Mouse (Mus musculus) fibroblast of lung, adult 2 months (primary cell): ENCODE results near the gene Naglu.

ENCODE experiments used
- DNase-seq: peaks from one replicate; pipeline ENCODE4 v3.0.0-alpha.2; 2011; ENCODE audit warnings: low read depth

The Naglu gene

DNA sequence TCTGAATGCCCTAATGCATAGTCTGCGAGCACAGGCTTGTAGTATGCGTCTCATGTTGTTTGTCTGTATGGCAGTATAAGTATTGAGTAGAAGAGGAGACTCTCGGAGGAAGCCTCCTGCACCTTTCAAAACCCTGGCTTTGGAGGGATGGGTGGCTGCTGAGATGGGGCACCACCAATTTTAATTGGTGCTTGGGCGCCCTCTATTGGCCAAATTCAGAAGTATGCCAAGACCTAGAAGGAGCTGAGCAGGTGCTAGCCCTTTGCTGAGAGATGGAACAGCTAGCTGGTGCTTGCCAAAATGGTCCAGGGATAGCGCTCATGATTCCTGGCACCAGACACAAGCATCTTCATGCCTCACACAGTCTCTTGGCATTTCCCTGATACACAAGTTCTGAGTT is 12.0 kb upstream of the Naglu start:
- no peak for DNase-seq

GRCm38 (mm10) chr11:101058726-101059125 is 11.1 kb upstream of the Naglu start:
- no peak for DNase-seq

- DNase-seq: no peak
Observed at GRCm38 (mm10) chr11:101059473-101059872, 10.3 kb upstream of the Naglu start.

DNA sequence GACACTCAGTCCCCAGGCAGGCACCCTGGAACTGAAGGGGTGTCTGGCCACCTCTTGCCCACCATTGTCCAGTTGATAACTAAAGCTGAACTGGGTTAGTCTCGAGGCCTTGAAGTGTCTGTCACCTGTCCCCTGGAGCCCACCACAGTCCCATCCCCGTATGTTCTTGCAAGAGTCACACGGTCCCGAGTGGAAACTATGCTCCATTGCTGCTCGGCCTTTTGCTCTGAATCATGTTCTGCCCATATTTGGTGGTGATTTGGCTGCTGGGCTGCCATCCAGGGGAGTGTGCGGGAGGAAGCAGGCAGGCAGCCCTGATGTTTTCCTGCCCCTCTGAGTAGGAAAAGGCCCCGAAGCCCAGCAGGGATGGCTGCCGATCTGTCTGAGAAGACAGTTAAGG is 9.7 kb upstream of the Naglu start:
- DNase-seq: peak; percentile 85

- DNase-seq: no peak
Observed at GRCm38 (mm10) chr11:101061049-101061448, 8.8 kb upstream of the Naglu start.

GRCm38 (mm10) chr11:101062165-101062884 is 7.5 kb upstream of the Naglu start:
- no peak for DNase-seq

- no peak for DNase-seq
Observed at GRCm38 (mm10) chr11:101062971-101063675, 6.7 kb upstream of the Naglu start.

GRCm38 (mm10) chr11:101063676-101064327 is 6.0 kb upstream of the Naglu start:
- no peak for DNase-seq

- DNase-seq: no peak
Observed at GRCm38 (mm10) chr11:101064462-101064861, 5.3 kb upstream of the Naglu start.

GRCm38 (mm10) chr11:101065002-101065401 is 4.8 kb upstream of the Naglu start:
- DNase-seq: no peak

DNA sequence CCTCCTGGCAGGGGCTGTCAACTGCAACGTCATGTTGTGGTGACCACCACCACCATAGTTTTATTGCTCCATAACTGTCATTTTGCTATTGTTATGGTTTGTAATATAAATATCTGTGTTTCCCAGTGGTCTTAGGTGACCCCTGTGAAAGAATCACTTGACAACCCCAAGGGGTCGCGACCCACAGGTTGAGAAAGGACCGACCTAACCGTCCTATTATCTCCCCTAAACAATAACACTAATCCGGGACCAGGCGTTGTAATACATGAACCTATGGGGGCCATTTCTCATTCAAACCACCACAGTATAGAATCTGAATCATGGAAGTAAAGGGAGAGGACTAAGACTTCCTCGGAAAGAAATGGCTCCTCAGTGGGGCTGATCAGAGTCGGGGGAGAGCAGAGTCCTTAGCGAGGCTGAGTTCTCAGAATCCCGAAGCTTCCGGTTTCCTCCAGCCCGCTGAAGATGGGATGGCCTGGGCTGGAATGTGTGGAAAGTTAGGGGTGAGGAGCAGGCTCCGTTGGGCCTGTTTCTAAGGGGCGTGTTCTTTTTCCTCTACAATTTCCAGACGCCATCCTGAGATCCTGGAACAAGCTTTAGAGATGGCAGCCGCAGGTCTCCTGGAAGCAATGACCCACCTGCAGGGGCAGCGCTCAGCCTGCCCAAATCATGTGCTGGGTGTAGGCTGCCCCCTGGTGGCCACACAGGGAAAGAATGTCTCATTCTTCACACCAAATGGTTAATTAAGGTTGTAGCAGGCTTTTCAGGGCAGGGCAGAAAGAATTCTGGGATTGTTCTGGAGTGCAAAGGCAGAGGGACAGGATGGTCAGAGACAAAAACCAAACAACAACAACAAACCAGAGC is 3.0 kb upstream of the Naglu start:
- DNase-seq: no peak

DNA sequence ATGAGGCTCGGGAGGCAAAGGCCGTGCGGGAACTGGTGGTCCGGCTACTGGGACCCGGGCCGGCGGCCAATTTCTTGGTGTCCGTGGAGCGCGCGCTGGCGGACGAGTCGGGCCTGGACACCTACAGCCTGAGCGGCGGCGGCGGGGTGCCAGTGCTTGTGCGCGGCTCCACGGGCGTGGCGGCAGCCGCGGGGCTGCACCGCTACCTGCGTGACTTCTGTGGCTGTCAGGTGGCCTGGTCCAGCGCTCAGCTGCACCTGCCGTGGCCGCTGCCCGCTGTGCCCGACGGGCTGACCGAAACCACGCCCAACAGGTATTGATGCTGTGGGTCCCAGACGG is 346 bp downstream of the Naglu start:
- DNase-seq: no peak

DNA sequence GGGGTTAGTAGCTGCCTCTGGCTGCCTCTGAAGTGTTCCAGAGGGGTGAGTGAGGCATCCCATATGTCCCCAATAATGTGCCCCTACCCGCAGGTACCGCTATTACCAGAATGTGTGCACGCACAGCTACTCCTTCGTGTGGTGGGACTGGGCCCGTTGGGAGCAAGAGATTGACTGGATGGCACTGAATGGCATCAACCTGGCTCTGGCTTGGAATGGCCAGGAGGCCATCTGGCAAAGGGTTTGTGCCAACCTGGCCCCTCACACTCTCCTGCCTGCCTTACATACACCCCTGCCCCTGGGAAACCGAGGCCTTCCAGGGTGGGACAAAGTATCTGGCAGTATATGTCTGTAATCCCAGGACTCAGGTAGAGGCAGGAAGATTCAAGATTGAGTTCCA is 1.2 kb downstream of the Naglu start:
- no peak for DNase-seq

- DNase-seq: no peak
Observed at GRCm38 (mm10) chr11:101071810-101072428, 2.1 kb downstream of the Naglu start.

DNA sequence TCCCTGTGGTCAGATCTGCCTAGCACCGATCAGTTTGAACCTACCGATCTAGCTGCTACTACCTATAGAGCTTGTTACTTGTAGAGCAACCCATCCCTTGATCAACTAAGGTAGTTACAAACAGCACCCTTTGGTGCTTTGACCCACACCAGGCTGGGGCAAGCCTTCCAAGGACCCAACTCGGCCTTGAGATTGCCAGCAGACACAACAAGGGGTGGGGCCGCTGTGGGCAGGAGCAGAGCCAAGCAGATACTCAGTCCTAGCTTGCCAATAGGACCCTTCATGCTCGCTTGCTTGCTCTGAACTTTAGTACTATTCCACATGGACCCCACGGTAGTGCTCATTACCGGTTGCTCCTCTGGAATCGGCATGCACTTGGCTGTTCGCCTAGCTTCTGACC is 8.3 kb downstream of the Naglu start, which contains the start of gene Hsd17b1:
Hsd17b1 (plus strand) TSS at position 291 of the 400 bp plus-strand sequence.
- no peak for DNase-seq

GRCm38 (mm10) chr11:101079746-101080145 is 9.9 kb downstream of the Naglu start:
- DNase-seq: no peak

DNA sequence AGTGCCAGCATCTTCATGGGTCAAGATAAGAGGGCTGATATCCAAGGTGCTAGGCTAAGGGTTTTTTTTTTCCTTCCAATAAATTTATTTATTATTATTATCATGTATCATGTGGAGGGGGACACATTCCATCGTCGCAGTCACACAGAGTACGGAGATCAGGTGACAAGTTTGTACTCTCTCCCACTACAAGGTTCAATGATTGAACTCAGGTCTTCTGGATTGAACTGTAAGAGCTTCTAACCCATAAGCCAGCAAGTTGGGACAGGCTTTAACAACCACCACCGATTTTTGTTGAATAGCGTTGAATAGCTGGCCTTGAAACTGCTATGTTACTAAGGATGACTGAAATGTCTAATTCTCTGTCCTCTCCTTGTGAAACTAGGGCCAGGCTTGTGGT is 10.6 kb downstream of the Naglu start:
- no peak for DNase-seq

DNA sequence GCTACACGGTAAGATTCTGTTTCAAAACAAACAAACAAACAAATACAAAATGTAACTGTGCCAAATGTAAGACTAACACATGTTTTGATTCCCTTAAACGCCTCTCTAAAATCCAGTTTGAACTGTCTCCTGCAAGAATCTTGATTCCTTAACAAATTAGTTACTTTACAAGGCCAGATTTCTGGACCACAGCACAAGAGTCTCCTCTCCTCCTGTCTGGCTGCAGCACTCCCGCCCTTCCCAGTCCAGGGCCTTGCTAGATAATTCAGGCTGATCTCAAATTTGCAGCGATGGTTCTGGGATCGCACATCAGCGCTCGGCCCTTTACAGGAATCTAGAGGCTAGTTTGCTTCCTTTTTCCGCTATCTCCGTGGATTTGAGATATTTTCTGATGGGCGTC is 11.8 kb downstream of the Naglu start:
- DNase-seq: no peak

- DNase-seq: peak; percentile 70
Observed at GRCm38 (mm10) chr11:101082208-101083082, 12.6 kb downstream of the Naglu start, which contains the start of gene Coasy. Gene Coasy (plus strand): TSS chr11:101082565.

DNA sequence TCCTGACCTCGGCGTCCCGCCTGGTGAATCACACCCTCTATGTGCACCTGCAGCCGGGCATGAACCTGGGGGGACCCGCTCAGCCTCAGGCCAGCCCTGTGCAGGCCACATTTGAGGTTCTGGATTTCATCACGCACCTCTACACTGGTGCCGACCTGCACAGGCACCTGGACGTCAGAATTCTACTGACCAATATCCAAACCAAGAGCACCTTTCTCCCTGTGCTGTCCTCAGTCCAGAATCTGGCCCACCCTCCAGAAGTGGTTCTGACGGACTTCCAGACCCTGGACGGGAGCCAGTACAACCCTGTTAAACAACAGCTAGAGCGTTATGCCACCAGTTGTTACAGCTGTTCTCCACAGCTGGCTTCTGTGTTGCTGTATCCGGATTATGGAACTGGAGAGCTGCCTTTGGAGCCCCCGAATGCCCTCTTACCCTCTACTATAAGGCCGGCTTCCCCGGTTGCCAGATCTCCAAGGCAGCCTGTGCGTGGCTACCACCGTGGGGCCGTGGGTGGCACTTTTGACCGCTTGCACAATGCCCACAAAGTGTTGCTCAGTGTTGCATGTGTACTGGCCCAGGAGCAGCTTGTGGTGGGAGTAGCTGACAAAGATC is 13.4 kb downstream of the Naglu start:
- DNase-seq: no peak
